Mouse (Mus musculus) G1E (cell line): ENCODE measurements around the gene Rwdd2b. TPM values are rescaled to one million over a fixed set of nuclear protein-coding genes. Genes with fewer than 3 reads are reported as not detected.
A peak's percentile ranks its signal among the peaks of the same experiment; 100 is the strongest.

Experiments
- ATAC-seq: 2 replicates; pipeline ENCODE4 v1.8.0; 2016; ENCODE audit warnings: mild to moderate bottlenecking; ENCODE audit not compliant: insufficient number of reproducible peaks, poor library complexity, low FRiP score, severe bottlenecking; ENCODE audit errors: extremely low read depth
- DNase-seq: peaks from one replicate; pipeline ENCODE4 v3.0.0; 2012; ENCODE audit warnings: low spot score
- H3K27me3 ChIP-seq: 2 replicates; pipeline ENCODE4 v1.6.1; 2012; ENCODE audit warnings: mild to moderate bottlenecking, low read length, inconsistent platforms; ENCODE audit not compliant: insufficient read depth
- H3K36me3 ChIP-seq: replicated peaks from 2 replicates; pipeline ENCODE3; 2012; ENCODE audit warnings: mild to moderate bottlenecking, inconsistent platforms
- H3K4me1 ChIP-seq: 2 replicates; pipeline ENCODE4 v1.6.1; 2012; ENCODE audit warnings: low read depth, low read length, inconsistent platforms, mixed read lengths; ENCODE audit not compliant: insufficient read depth
- H3K4me3 ChIP-seq: 2 replicates; pipeline ENCODE4 v1.5.1; 2012; ENCODE audit warnings: low read depth, mild to moderate bottlenecking, inconsistent platforms, low read length, moderate library complexity, mixed read lengths
- H3K9me3 ChIP-seq: replicated peaks from 2 replicates; pipeline ENCODE4 v1.6.1; 2012; ENCODE audit warnings: inconsistent platforms
- CTCF ChIP-seq: IDR thresholded peaks from 2 replicates; pipeline ENCODE4 v1.5.1; 2012; ENCODE audit warnings: low read depth, low read length, inconsistent platforms, mixed read lengths
- GATA1 ChIP-seq: IDR thresholded peaks from 2 replicates; pipeline ENCODE4 v1.6.1; 2012; ENCODE audit warnings: borderline replicate concordance, low read length, inconsistent platforms, mixed read lengths
- GATA2 ChIP-seq: IDR thresholded peaks from 2 replicates; pipeline ENCODE4 v1.6.1; 2012; ENCODE audit warnings: low read depth, low read length, inconsistent platforms, borderline replicate concordance
- POLR2AphosphoS5 ChIP-seq: IDR thresholded peaks from 2 replicates; pipeline ENCODE4 v1.6.1; 2012; ENCODE audit warnings: low read depth, low read length, inconsistent platforms; ENCODE audit not compliant: insufficient replicate concordance
- TAL1 ChIP-seq: conservative IDR thresholded peaks from 2 replicates; pipeline ENCODE4 v1.6.1; 2012; ENCODE audit warnings: low read depth, low read length, inconsistent platforms, mixed read lengths
- polyA plus RNA-seq: library from polyadenylated mRNA; stranded (reverse); fragments of >175 nt; gene quantifications from 2 replicates; pipeline ENCODE4 v1.2.3, GENCODE M21; 2012
- total RNA-seq, 2 experiments: library from RNA; stranded (forward) in 1 of 2; stranded (reverse) in 1 of 2; fragments of 200-1000 nt in 1 of 2; fragments of >200 nt in 1 of 2; fragmentation: Nextera tagmentation in 1 of 2; gene quantifications; 2 replicates each; pipeline ENCODE4 v1.2.3; 2014 to 2017

The Rwdd2b gene
- total and polyA plus RNA-seq, 3 experiments = 1.3 to 12.3 (median 2.6) TPM

DNA sequence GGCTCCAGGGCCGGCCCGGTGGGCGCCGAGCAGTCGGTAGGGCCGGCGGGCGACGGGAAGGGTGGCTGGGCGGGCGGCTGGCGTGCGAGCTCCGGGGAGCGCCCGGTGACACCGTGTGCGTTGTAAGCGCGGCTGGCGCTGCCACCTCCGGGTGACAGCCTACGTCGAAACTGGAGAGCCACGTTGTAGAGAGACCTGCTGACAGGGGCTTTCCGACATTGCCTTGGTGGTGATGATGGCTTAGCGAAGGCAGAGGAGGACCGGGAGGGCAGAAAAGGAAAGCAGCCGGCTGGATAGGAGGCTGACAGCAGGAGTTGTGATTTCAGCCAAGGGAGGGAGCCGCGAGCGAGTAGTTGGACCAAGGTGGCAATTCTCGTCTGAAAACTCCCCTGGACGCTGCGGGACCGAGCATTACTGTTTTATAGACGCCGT lies 14.8 kb upstream of the Rwdd2b start:
- Histone ChIP-seq H3K9me3 (no peaks in the 10 kb centered on the region), H3K27me3 (no peaks in the 10 kb centered on the region; the same call in 1 of the 2 replicates), H3K4me3 (peak overlapping the region; percentile 96), H3K36me3 (peaks cover 26% of the 10 kb centered on the region), H3K4me1 (peaks cover 36% of the 10 kb centered on the region)
- DNase-seq (no peak), ATAC-seq (0 out of 2 replicates have a peak, but pooled peaks have one; percentile 18)
- TF ChIP-seq GATA1 (no peak), POLR2AphosphoS5 (no peak), TAL1 (no peak), CTCF (no peak), GATA2 (no peak)

DNA sequence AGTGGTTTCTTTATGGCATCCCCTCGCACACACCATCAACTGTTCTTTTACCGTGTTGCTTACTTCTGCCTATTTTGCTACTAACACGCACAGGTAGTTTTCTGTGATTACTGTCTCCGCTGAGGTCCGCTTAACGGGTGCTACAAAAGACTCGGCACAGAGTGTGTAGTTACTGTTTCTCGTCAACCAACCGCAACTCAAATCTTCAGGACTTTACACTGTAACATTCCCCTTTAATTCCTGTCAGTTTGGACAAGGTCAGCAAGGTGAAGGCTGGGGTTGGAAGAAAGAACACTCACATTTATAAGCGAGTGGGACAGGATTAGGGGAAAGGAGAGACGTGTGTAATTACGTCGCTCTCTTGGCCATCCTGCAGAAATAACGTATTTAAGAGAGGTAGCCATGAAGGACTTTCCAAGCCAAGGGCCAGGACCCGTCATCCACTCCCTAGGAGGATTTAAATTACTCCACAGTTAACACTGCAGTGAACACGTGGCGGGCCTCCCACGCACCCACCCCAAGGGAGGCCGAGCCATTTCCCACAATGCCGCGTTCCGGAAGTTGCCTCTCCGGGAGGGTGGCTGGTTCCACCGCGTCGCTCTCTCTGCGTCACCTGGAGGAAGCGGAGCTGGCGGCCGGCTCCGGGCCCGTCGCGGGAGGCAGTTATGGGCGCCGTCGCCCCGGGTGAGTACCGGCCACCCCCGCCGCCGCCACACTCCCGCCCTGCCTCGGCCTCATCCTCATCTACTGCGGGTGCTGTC lies 14.2 kb upstream of the Rwdd2b start, which contains the start of gene Usp16:
Usp16 (plus strand) TSS at position 285 of the 761 bp plus-strand sequence.
- Histone ChIP-seq H3K4me3 (peak within 1 kb of the TSS; percentile 96), H3K27me3 (no peaks in the 10 kb centered on the region; the same call in 1 of the 2 replicates), H3K36me3 (peaks cover 21% of the 10 kb centered on the region), H3K9me3 (no peaks in the 10 kb centered on the region), H3K4me1 (peaks cover 36% of the 10 kb centered on the region)
- peak; percentile 98 for DNase-seq
- TF ChIP-seq TAL1 (no peak), GATA2 (no peak), GATA1 (no peak), CTCF (no peak), POLR2AphosphoS5 (no peak)
- peak; percentile 94 for ATAC-seq

DNA sequence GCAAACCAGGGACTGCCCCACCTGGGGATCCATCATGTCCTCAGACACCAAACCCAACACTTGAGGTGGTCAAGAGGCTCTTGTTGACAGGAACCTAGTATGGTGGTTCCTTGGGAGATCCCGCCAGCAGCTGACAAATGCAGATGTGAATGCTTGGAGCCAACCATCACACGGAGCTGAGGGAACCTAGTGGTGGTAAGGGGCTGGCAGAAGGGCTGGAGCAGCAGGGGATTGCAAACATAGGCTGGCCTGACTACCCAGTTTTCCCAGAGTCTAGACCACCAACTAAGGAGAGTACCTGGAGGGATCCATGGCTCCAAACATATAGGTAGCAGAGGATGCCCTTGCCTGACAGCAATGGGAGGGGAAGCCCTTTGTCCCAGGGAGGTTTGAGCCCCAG lies 12.9 kb upstream of the Rwdd2b start:
- no peaks in the 10 kb centered on the region; the same call in 1 of the 2 replicates for H3K27me3 ChIP-seq
- no peak overlapping the region for H3K4me3 ChIP-seq
- peaks cover 8% of the 10 kb centered on the region for H3K36me3 ChIP-seq
- ATAC-seq = no peak
- DNase-seq = no peak
- H3K9me3 ChIP-seq = no peaks in the 10 kb centered on the region
- no peak for TF ChIP-seq CTCF
- TF ChIP-seq POLR2AphosphoS5 = no peak
- no peak for TF ChIP-seq GATA2
- TF ChIP-seq GATA1 = no peak
- no peak for TF ChIP-seq TAL1
- H3K4me1 ChIP-seq = peaks cover 36% of the 10 kb centered on the region

DNA sequence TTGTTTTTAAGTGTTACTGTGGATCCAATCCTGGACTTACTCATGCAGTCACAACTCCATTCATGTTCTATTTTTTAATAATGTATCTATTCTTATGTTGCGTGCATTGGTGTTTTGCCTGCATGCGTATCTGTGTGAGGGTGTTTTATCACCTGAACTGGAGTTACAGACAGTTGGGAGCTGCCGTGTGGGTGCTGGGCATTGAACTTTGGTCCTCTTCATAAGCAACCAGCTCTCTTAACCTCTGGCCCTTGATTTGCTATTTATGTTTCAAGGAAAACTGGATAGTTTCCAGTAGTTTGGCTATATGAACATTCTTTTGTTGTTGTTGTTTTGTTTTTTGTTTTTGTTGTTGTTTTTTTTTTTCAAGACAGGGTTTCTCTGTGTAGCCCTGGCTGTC lies 5.2 kb upstream of the Rwdd2b start:
- Histone ChIP-seq H3K4me3 (no peak overlapping the region), H3K9me3 (no peaks in the 10 kb centered on the region), H3K27me3 (peaks cover 3% of the 10 kb centered on the region; the same call in 1 of the 2 replicates), H3K36me3 (peaks cover 5% of the 10 kb centered on the region), H3K4me1 (peaks cover 11% of the 10 kb centered on the region)
- DNase-seq = no peak
- TF ChIP-seq GATA2 (no peak), GATA1 (no peak), CTCF (no peak), POLR2AphosphoS5 (no peak), TAL1 (no peak)
- no peak for ATAC-seq

DNA sequence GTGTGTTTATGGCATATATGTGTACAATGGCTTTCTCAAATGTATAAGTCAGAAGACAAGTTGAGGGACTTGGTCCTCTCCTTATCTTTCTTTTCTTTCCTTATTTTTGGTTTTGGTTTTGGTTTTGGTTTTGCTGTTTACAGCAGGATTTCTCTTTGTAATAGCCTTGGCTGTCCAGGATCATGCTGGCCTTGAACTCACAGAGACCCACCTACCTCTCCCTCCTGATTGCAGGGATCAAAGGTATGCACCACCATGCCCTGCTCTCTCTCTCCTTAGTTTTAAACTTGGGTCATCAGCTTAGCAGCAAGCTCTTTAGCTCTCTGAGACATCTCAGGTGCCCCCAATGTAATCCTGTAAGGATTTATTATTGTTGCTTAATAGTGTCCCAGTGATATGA lies 4.7 kb upstream of the Rwdd2b start:
- DNase-seq = no peak
- Histone ChIP-seq H3K36me3 (peaks cover 5% of the 10 kb centered on the region), H3K4me1 (peaks cover 11% of the 10 kb centered on the region), H3K9me3 (no peaks in the 10 kb centered on the region), H3K27me3 (peaks cover 3% of the 10 kb centered on the region; the same call in 1 of the 2 replicates), H3K4me3 (no peak overlapping the region)
- ATAC-seq = no peak
- no peak for TF ChIP-seq GATA2
- TF ChIP-seq POLR2AphosphoS5 = no peak
- no peak for TF ChIP-seq GATA1
- TF ChIP-seq TAL1 = no peak
- TF ChIP-seq CTCF = no peak

DNA sequence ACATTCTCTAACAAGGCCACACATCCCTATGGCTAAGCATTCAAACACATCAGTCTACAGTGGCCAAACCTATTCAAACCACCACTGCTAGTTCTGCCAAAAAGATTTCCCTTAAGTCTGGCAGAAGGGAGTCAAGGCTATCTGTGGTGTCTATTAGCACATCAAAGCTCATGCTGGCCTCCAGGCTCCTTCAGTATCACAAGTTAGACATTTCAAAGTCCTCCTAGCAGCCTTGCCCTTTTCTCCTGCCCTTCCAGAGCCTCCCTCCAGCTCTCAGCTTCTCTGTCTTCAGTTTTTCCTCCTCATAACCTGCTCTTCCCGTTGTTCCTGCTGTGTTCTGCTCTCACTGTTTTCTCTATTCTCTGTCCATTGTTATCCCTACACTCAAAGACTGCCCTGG lies 3.7 kb upstream of the Rwdd2b start:
- no peaks in the 10 kb centered on the region for H3K9me3 ChIP-seq
- no peak for DNase-seq
- H3K36me3 ChIP-seq = peaks cover 5% of the 10 kb centered on the region
- no peak overlapping the region for H3K4me3 ChIP-seq
- no peak for ATAC-seq
- peaks cover 3% of the 10 kb centered on the region; the same call in 1 of the 2 replicates for H3K27me3 ChIP-seq
- H3K4me1 ChIP-seq = peaks cover 18% of the 10 kb centered on the region
- TF ChIP-seq CTCF (no peak), GATA1 (no peak)
